12 mouse cellular contexts compared by ENCODE assay signal in the genomic region with DNA sequence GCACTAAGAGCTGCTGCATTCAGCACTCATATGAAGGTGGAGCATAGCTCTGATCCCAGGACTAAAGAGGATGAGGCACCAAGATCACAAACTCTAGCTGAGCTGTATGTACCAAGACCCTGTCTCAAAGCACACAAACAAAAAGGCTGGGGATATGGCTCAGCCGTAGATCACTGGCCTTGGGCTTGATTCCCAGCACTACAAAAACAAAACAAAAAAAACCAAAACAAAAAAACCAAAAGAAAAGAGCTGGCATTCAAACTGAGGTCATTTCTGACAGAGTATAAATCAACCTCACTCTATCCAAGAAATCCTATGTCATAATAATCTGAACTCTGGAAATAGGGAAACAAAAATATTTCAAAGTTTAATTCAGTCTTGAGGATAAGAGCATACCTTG. TPM values are rescaled to one million over a fixed set of nuclear protein-coding genes. Genes with fewer than 3 reads are reported as not detected.
DNase-seq lines count a peak whose midpoint lies in the region.
"Had no signal": no experiment of that assay in that cellular context is flagged by ENCODE, and none has a peak within 500 bp of the region (broad histone marks: within the 10 kb centered on the region; RNA-seq: fewer than 3 reads in every experiment).

No protein-coding gene starts in this region.

- peak; percentile 35 for DNase-seq in adrenal gland, adult 8-10 months
- DNase-seq in adrenal gland, adult 18-20 months (ENCODE audit: low spot score in 2 of 2), result no peak
- DNase-seq in ovary, adult 18-20 months (ENCODE audit: low spot score), result peak; percentile 50
- no peak for DNase-seq in ovary, postnatal 10 days (ENCODE audit: low spot score)
- no peak for DNase-seq in lung, postnatal 4 days
- DNase-seq: adrenal gland, postnatal 10 days; cerebellum, adult 11-12 months; cerebellum, adult 2 months; cerebellum, adult 9-10 months; cerebellum, postnatal 10 days; cerebellum, postnatal 25 days; forebrain, postnatal 0 days had no signal

RNA-seq across cellular contexts. Expression of a gene that starts 23.8 kb away (rescaled TPM):
- total RNA-seq in adrenal gland, adult 8-10 months (2022), result 10 to 100 TPM; 31.3 to 50.4 (median 38.7) TPM
- total RNA-seq in adrenal gland, adult 18-20 months (2021), result 10 to 100 TPM; 29.9 to 33.4 TPM

RNA-seq across cellular contexts. Expression of a gene that starts 47.4 kb away (rescaled TPM):
- total RNA-seq in adrenal gland, adult 8-10 months (2022), result 100 to 1,000 TPM; 182 to 291 (median 250) TPM
- total RNA-seq in adrenal gland, adult 18-20 months (2021), result 100 to 1,000 TPM; 293 to 384 TPM

RNA-seq across cellular contexts. Expression of a gene that starts 57.3 kb away (rescaled TPM):
- 100 to 1,000 TPM; 298 to 859 (median 554) TPM for total RNA-seq in adrenal gland, adult 8-10 months (2022)
- total RNA-seq in adrenal gland, adult 18-20 months (2021), result 100 to 1,000 TPM; 390 to 903 TPM

Comparison
In these comparisons a context has a peak if more than half of its experiments do, and no peak if none do; other contexts are left out.
1. DNase-seq: peak in adrenal gland, adult 8-10 months (single experiment) and ovary, adult 18-20 months (single experiment); none in adrenal gland, adult 18-20 months (0 of 2), ovary, postnatal 10 days (single experiment) and lung, postnatal 4 days (0 of 2).